Mouse (Mus musculus) intestine, embryonic 15.5 days (tissue): Measurements from ENCODE around the gene Flnb. TPM values are rescaled to one million over a fixed set of nuclear protein-coding genes. Genes with fewer than 3 reads are reported as not detected.

Experiments
- ATAC-seq: fragments of 200-750 bp; cut with Nextera tagmentation; 2 replicates; pipeline ENCODE4 v1.8.0; 2017; ENCODE audit warnings: moderate TSS enrichment, moderate library complexity
- H3K27ac ChIP-seq: fragments of 300-500 bp; sonication (generic); 2 replicates; pipeline ENCODE4 v1.5.1; 2015; ENCODE audit warnings: mild to moderate bottlenecking, inconsistent platforms
- H3K27me3 ChIP-seq: fragments of 300-500 bp; sonication (generic); replicated peaks from 2 replicates; pipeline ENCODE4 v1.6.1; 2015; ENCODE audit warnings: inconsistent platforms
- H3K36me3 ChIP-seq: fragments of 300-500 bp; sonication (generic); 2 replicates; pipeline ENCODE4 v1.6.1; 2015; ENCODE audit warnings: inconsistent platforms
- H3K4me1 ChIP-seq: fragments of 300-500 bp; sonication (generic); replicated peaks from 2 replicates; pipeline ENCODE4 v1.6.1; 2015; ENCODE audit warnings: inconsistent platforms
- H3K4me2 ChIP-seq: fragments of 300-500 bp; sonication (generic); replicated peaks from 2 replicates; pipeline ENCODE4 v1.6.1; 2015; ENCODE audit warnings: mild to moderate bottlenecking, inconsistent platforms
- H3K4me3 ChIP-seq: fragments of 300-500 bp; sonication (generic); replicated peaks from 2 replicates; pipeline ENCODE4 v1.5.1; 2015; ENCODE audit warnings: inconsistent platforms
- H3K9ac ChIP-seq: fragments of 300-500 bp; sonication (generic); 2 replicates; pipeline ENCODE4 v1.6.1; 2015; ENCODE audit warnings: inconsistent platforms
- H3K9me3 ChIP-seq: fragments of 300-500 bp; sonication (generic); 2 replicates; pipeline ENCODE4 v1.6.1; 2016; ENCODE audit warnings: inconsistent platforms
- WGBS: fragments of 180-500 bp; shearing (Covaris S2); methylation state at CpG from one replicate; pipeline ENCODE4 v1.1.7; 2015; 5-methylcytosine and 5-hydroxymethylcytosine counted together
- polyA plus RNA-seq: library from polyadenylated mRNA; unstranded; fragments of >200 nt; fragmentation: Nextera tagmentation; extraction: Ambion mirVana; gene quantifications from 2 replicates; pipeline ENCODE4 v1.2.1, GENCODE M21; 2015

Gene Flnb
- polyA plus RNA-seq, 1 experiment from 2014 or later: 17.4 TPM

- 69% methylated on average over 5 of the region's 5 CpGs for WGBS
- Histone ChIP-seq H3K9me3 (no peaks in the 10 kb centered on the region), H3K4me1 (peaks cover 27% of the 10 kb centered on the region), H3K9ac (no peak overlapping the region), H3K27me3 (no peaks in the 10 kb centered on the region), H3K4me2 (no peak overlapping the region), H3K27ac (no peak overlapping the region), H3K4me3 (no peak overlapping the region), H3K36me3 (no peaks in the 10 kb centered on the region)
- no peak for ATAC-seq
Observed at GRCm38 (mm10) chr14:7855501-7855900, 37.7 kb downstream of the Flnb start.

GRCm38 (mm10) chr14:7856348-7856747 is 38.6 kb downstream of the Flnb start:
- Histone ChIP-seq H3K4me3 (no peak overlapping the region), H3K4me2 (no peak overlapping the region), H3K4me1 (peaks cover 21% of the 10 kb centered on the region), H3K9me3 (no peaks in the 10 kb centered on the region), H3K9ac (no peak overlapping the region), H3K36me3 (no peaks in the 10 kb centered on the region), H3K27ac (no peak overlapping the region), H3K27me3 (no peaks in the 10 kb centered on the region)
- WGBS: 85% methylated on average over 10 of the region's 10 CpGs
- ATAC-seq: no peak

- 90% methylated on average over 3 of the region's 3 CpGs for WGBS
- ATAC-seq: no peak
- H3K4me1 ChIP-seq: peaks cover 15% of the 10 kb centered on the region
Observed at GRCm38 (mm10) chr14:7857835-7858234, 40.1 kb downstream of the Flnb start.

GRCm38 (mm10) chr14:7858430-7858829 is 40.7 kb downstream of the Flnb start:
- no peaks in the 10 kb centered on the region for H3K9me3 ChIP-seq
- 62% methylated on average over 4 of the region's 4 CpGs for WGBS
- ATAC-seq: no peak
- H3K27ac ChIP-seq: no peak overlapping the region
- H3K36me3 ChIP-seq: no peaks in the 10 kb centered on the region
- no peak overlapping the region for H3K4me2 ChIP-seq
- H3K4me1 ChIP-seq: peaks cover 15% of the 10 kb centered on the region
- no peak overlapping the region for H3K9ac ChIP-seq
- H3K27me3 ChIP-seq: no peaks in the 10 kb centered on the region
- H3K4me3 ChIP-seq: no peak overlapping the region

More at GRCm38 (mm10) chr14:7857835-7858234, 40.1 kb downstream of the Flnb start:
- Histone ChIP-seq H3K4me2 (no peak overlapping the region), H3K9me3 (no peaks in the 10 kb centered on the region), H3K36me3 (no peaks in the 10 kb centered on the region), H3K27ac (no peak overlapping the region), H3K4me3 (no peak overlapping the region), H3K9ac (no peak overlapping the region), H3K27me3 (no peaks in the 10 kb centered on the region)

GRCm38 (mm10) chr14:7860525-7861154 is 42.9 kb downstream of the Flnb start:
- H3K4me3 ChIP-seq: no peak overlapping the region
- peaks cover 9% of the 10 kb centered on the region for H3K4me1 ChIP-seq
- no peak overlapping the region for H3K4me2 ChIP-seq
- H3K9ac ChIP-seq: no peak overlapping the region
- H3K9me3 ChIP-seq: no peaks in the 10 kb centered on the region
- ATAC-seq: no peak
- H3K36me3 ChIP-seq: no peaks in the 10 kb centered on the region
- H3K27ac ChIP-seq: no peak overlapping the region
- WGBS: 80% methylated on average over 8 of the region's 8 CpGs
- H3K27me3 ChIP-seq: no peaks in the 10 kb centered on the region

- Histone ChIP-seq H3K4me3 (no peak overlapping the region), H3K27me3 (no peaks in the 10 kb centered on the region), H3K36me3 (no peaks in the 10 kb centered on the region), H3K9ac (no peak overlapping the region), H3K9me3 (no peaks in the 10 kb centered on the region), H3K4me2 (no peak overlapping the region), H3K4me1 (peaks cover 9% of the 10 kb centered on the region), H3K27ac (no peak overlapping the region)
- WGBS: 82% methylated on average over 1 of the region's 1 CpGs
- no peak for ATAC-seq
Observed at GRCm38 (mm10) chr14:7861275-7861674, 43.5 kb downstream of the Flnb start.

- Histone ChIP-seq H3K9ac (no peak overlapping the region), H3K27me3 (no peaks in the 10 kb centered on the region), H3K27ac (no peak overlapping the region), H3K9me3 (no peaks in the 10 kb centered on the region), H3K4me2 (no peak overlapping the region), H3K36me3 (no peaks in the 10 kb centered on the region), H3K4me1 (peaks cover 9% of the 10 kb centered on the region), H3K4me3 (no peak overlapping the region)
- WGBS: 84% methylated on average over 2 of the region's 2 CpGs
- no peak for ATAC-seq
Observed at GRCm38 (mm10) chr14:7862226-7862625, 44.5 kb downstream of the Flnb start.

GRCm38 (mm10) chr14:7863199-7863598 is 45.4 kb downstream of the Flnb start:
- no peaks in the 10 kb centered on the region for H3K9me3 ChIP-seq
- H3K4me3 ChIP-seq: no peak overlapping the region
- no peak overlapping the region for H3K27ac ChIP-seq
- H3K4me2 ChIP-seq: no peak overlapping the region
- ATAC-seq: peak; percentile 31
- H3K9ac ChIP-seq: no peak overlapping the region
- H3K27me3 ChIP-seq: no peaks in the 10 kb centered on the region
- peaks cover 9% of the 10 kb centered on the region; the same call in 1 of the 2 replicates for H3K4me1 ChIP-seq
- no peaks in the 10 kb centered on the region for H3K36me3 ChIP-seq
- 61% methylated on average over 5 of the region's 5 CpGs for WGBS

- Histone ChIP-seq H3K27ac (peak overlapping the region; percentile 51; the same call in 1 of the 2 replicates), H3K4me3 (no peak overlapping the region), H3K36me3 (no peaks in the 10 kb centered on the region), H3K9me3 (no peaks in the 10 kb centered on the region), H3K9ac (no peak overlapping the region), H3K4me1 (peaks cover 9% of the 10 kb centered on the region; the same call in 1 of the 2 replicates), H3K27me3 (no peaks in the 10 kb centered on the region), H3K4me2 (no peak overlapping the region)
- ATAC-seq: peak; percentile 61
- WGBS: 59% methylated on average over 9 of the region's 9 CpGs
Observed at GRCm38 (mm10) chr14:7863871-7864505, 46.2 kb downstream of the Flnb start.

- no peak for ATAC-seq
- H3K9ac ChIP-seq: no peak overlapping the region
Observed at GRCm38 (mm10) chr14:7864506-7864899, 46.7 kb downstream of the Flnb start.

GRCm38 (mm10) chr14:7867224-7867623 is 49.5 kb downstream of the Flnb start:
- Histone ChIP-seq H3K9ac (no peak overlapping the region), H3K36me3 (0 out of 2 replicates have a peak, but pooled peaks cover 3% of the 10 kb centered on the region), H3K27ac (no peak overlapping the region), H3K9me3 (no peaks in the 10 kb centered on the region), H3K4me1 (peaks cover 9% of the 10 kb centered on the region; the same call in 1 of the 2 replicates), H3K4me2 (no peak overlapping the region), H3K27me3 (no peaks in the 10 kb centered on the region), H3K4me3 (no peak overlapping the region)
- WGBS: 86% methylated on average over 7 of the region's 7 CpGs
- ATAC-seq: no peak

More at GRCm38 (mm10) chr14:7864506-7864899, 46.7 kb downstream of the Flnb start:
- Histone ChIP-seq H3K9me3 (no peaks in the 10 kb centered on the region), H3K27ac (no peak overlapping the region), H3K4me3 (no peak overlapping the region), H3K27me3 (no peaks in the 10 kb centered on the region), H3K36me3 (no peaks in the 10 kb centered on the region), H3K4me2 (no peak overlapping the region), H3K4me1 (peaks cover 9% of the 10 kb centered on the region; the same call in 1 of the 2 replicates)
- 72% methylated on average over 9 of the region's 9 CpGs for WGBS

- Histone ChIP-seq H3K9ac (no peak overlapping the region), H3K36me3 (0 out of 2 replicates have a peak, but pooled peaks cover 3% of the 10 kb centered on the region), H3K27me3 (no peaks in the 10 kb centered on the region), H3K27ac (no peak overlapping the region), H3K4me3 (no peak overlapping the region), H3K9me3 (no peaks in the 10 kb centered on the region), H3K4me1 (peaks cover 9% of the 10 kb centered on the region; the same call in 1 of the 2 replicates), H3K4me2 (no peak overlapping the region)
- 72% methylated on average over 3 of the region's 3 CpGs for WGBS
- no peak for ATAC-seq
Observed at GRCm38 (mm10) chr14:7867841-7868240, 50.1 kb downstream of the Flnb start.

- Histone ChIP-seq H3K4me3 (no peak overlapping the region), H3K36me3 (0 out of 2 replicates have a peak, but pooled peaks cover 6% of the 10 kb centered on the region), H3K9me3 (no peaks in the 10 kb centered on the region), H3K4me1 (no peaks in the 10 kb centered on the region), H3K27ac (no peak overlapping the region), H3K27me3 (no peaks in the 10 kb centered on the region), H3K9ac (no peak overlapping the region), H3K4me2 (no peak overlapping the region)
- ATAC-seq: no peak
- WGBS: 82% methylated on average over 6 of the region's 6 CpGs
Observed at GRCm38 (mm10) chr14:7869796-7870195, 52.0 kb downstream of the Flnb start.
